Mouse (Mus musculus) cerebellum, adult 2 months (tissue): Measurements from ENCODE around the gene Fut11.
A peak's percentile ranks its signal among the peaks of the same experiment; 100 is the strongest.

Source experiments
- CTCF ChIP-seq: fragments of 200-500 bp; IDR thresholded peaks from 2 replicates; pipeline ENCODE4 v1.5.1; 2011; ENCODE audit warnings: low read depth, mild to moderate bottlenecking, control low read depth, low read length, moderate library complexity, borderline replicate concordance; ENCODE audit not compliant: insufficient read depth
- POLR2A ChIP-seq: fragments of 200-500 bp; IDR thresholded peaks from 2 replicates; pipeline ENCODE4 v1.6.1; 2011; ENCODE audit warnings: low read length, control low read depth, borderline replicate concordance; ENCODE audit not compliant: insufficient read depth

GRCm38 (mm10) chr14:20672990-20673389 is 21.8 kb upstream of the Fut11 start:
- no peak for TF ChIP-seq POLR2A
- peak; percentile 34; the same call in 1 of the 2 replicates for TF ChIP-seq CTCF
